Mouse (Mus musculus): Measurements from ENCODE around the gene B3galnt1.
"Not testable (repeated sequence)": the region's sequence is repeated elsewhere in the genome, so short reads cannot be mapped to it uniquely, and the experiment has no call there.

GRCm38 (mm10) chr3:69565586-69565985, 33.2 kb downstream of the B3galnt1 start:
- TF ChIP-seq POLR2A (IDR thresholded peaks at IDR 0.05; ENCODE audit: insufficient read depth, low read depth, low read length); CTCF (IDR thresholded peaks at IDR 0.05); EP300 (IDR thresholded peaks at IDR 0.05; ENCODE audit: insufficient read depth, low read depth, low read length): not testable (repeated sequence)

Data from heart, adult 2 months (tissue).